Mouse (Mus musculus) embryo, embryonic 11.5 days (tissue): ENCODE measurements around the gene Robo1.

ENCODE experiments used
- DNase-seq: peaks from one replicate; pipeline ENCODE4 v3.0.0-alpha.2; 2012; ENCODE audit warnings: low read depth, low spot score

The Robo1 gene

GRCm38 (mm10) chr16:72735588-72735987 lies 427.5 kb downstream of the Robo1 start:
- no peak for DNase-seq

- DNase-seq, result no peak
Measured at GRCm38 (mm10) chr16:72737154-72737553, 429.0 kb downstream of the Robo1 start.

GRCm38 (mm10) chr16:72740218-72740617 lies 432.1 kb downstream of the Robo1 start:
- no peak for DNase-seq

DNA sequence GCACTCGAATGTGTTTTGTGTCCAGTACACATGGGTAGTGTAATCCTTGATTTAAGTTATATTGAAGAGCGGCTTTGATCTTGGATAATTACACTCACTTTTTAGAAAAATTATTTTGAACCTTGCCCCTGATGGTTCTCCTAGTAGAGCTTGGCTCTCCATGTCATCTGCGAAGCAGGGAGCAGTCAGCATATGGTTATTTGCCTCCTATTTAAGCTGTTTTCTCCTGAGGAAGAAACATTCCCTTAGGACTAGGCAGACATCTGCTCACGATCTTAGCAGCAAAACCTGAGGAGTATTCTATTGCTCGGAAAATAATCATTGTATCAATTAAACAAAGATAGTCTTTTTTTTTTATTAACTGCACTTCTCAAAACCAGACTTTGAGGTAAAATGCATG lies 439.6 kb downstream of the Robo1 start:
- no peak for DNase-seq

GRCm38 (mm10) chr16:72765128-72765913 lies 457.2 kb downstream of the Robo1 start:
- no peak for DNase-seq

GRCm38 (mm10) chr16:72769214-72769834 lies 461.2 kb downstream of the Robo1 start:
- DNase-seq, result no peak

GRCm38 (mm10) chr16:72772348-72772747 lies 464.2 kb downstream of the Robo1 start:
- no peak for DNase-seq

DNA sequence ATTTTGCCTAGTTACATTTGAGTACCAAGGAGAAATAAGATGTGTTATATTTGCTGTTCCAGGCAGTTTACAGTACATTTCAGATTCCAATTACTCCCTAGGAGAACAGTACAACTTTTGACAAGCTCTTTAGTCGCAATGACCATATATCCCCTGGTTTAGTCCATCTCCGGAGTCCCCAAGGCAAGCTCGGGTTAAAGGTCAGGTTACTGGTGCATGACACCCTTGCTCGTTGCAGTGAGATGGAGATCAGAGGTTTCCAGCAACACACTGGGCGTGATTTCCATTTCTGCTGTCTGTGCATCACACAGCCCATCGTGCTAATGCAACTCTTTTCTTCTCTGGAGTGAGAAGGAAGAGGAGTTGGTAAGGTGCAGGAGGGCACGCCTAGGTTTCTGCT lies 464.9 kb downstream of the Robo1 start:
- no peak for DNase-seq

DNA sequence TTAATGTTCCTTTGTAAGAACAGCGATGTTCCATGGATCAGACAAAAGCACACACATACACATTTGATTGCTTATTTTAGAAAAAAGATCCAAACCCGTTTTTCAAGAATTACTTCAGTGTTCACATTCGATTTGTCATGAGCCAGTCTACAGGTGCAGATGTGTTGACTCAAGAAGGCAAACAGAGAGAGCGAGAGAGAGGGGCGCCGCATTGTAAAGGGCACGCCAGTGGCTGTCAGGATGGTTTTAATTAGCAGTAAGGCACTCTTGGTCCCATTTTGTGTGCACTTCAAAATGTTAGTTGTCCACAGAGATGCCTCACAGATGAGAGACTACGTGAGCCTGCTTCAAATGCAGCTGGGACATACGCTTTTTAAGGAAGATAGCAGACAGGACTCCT lies 470.4 kb downstream of the Robo1 start:
- no peak for DNase-seq

DNA sequence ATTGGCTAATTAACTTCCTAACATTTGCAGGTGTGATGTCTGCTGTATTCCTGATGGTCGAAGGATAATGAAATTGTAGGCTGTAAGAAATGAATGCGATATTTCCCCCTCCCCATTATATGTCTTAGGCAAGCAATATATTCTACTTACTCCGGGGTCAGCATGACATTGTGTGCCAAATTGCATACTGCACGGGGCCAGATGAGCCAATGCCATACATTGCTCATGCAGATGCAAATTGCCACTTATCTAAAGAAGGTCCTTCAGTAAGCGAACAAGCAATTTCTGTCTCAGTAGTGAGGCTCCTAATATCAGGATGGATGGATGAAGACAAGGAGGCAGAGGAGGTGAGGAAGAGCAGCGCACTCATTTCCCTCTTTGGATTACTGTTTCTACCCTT lies 474.1 kb downstream of the Robo1 start:
- no peak for DNase-seq

DNA sequence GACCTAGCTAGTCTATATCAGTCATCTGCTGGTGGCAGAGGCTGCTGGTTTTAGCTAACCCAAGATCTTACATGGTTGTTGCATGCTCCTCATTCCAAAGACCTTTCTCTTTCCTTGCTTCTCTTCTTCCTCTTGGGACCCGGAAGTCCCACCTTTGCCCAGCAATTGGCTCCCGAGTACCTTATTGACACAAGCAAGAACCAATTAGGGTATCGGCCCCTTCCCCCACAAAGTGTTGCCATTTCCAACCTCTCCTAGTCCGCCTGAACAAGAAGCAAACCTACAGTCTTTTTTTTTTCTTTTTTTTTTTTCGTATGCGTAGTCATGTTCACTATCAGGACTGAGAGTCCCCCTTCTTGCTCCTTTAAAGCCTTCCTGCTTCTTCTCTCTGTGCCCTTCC lies 478.0 kb downstream of the Robo1 start:
- no peak for DNase-seq

DNA sequence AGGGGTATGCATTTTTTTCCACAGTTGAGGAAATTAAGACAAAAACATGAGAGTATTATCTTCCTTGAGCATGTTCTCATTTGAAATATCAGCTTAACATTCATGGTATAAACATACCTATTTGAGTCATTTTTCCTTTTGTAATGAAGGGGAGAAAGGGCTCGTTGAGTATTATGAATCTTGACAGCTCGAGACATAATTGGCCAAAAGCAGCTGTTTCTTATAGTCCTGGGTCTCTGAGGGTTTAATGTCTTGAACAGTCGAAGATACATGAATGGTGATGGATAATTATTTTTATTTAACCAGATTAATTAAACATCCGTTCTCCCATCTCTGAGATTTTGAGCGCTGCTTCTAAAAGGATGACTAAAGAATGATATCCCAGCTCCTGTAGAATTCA lies 478.5 kb downstream of the Robo1 start:
- DNase-seq, result no peak

DNA sequence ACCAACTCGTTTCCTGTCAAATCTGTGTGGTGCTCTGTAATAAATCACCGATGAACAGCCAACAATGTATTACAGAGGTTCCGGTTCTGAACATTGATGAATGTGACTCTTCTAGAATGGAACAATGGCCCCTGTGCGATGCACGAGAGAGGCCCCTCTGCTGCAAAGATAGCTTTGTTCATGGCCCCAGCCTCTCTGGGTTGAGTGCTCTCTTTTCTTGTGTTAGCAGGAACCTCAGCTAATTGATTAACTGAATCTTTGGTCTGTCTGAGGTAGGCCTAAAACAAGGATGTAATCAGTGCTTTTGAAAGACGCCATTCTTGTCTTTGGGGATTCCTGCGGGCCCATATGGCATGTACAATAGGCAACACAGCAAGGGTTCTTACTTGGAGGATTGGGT lies 479.9 kb downstream of the Robo1 start:
- no peak for DNase-seq

GRCm38 (mm10) chr16:72791181-72791705 lies 483.1 kb downstream of the Robo1 start:
- no peak for DNase-seq

GRCm38 (mm10) chr16:72794692-72795378 lies 486.7 kb downstream of the Robo1 start:
- no peak for DNase-seq

GRCm38 (mm10) chr16:72795379-72795712 lies 487.2 kb downstream of the Robo1 start:
- no peak for DNase-seq

GRCm38 (mm10) chr16:72798405-72798949 lies 490.4 kb downstream of the Robo1 start:
- no peak for DNase-seq

- DNase-seq, result no peak
Measured at GRCm38 (mm10) chr16:72800121-72800749, 492.1 kb downstream of the Robo1 start.

- DNase-seq, result no peak
Measured at GRCm38 (mm10) chr16:72800788-72801187, 492.7 kb downstream of the Robo1 start.

GRCm38 (mm10) chr16:72808351-72808750 lies 500.2 kb downstream of the Robo1 start:
- no peak for DNase-seq

GRCm38 (mm10) chr16:72810942-72811341 lies 502.8 kb downstream of the Robo1 start:
- DNase-seq, result no peak

GRCm38 (mm10) chr16:72811494-72811893 lies 503.4 kb downstream of the Robo1 start:
- DNase-seq, result no peak
